7 mouse cellular contexts compared by ENCODE assay signal in genomic region chr2:85098824-85099511, GRCm38 (mm10). TPM values are rescaled to one million over a fixed set of nuclear protein-coding genes. Genes with fewer than 3 reads are reported as not detected.
DNase-seq lines count a peak whose midpoint lies in the region.

No protein-coding gene starts in this region.

- intact Hi-C loops in left cerebral cortex, postnatal 25 days (cut with DNase I) = no loop called here

- DNase-seq in adrenal gland, postnatal 10 days = peak; percentile 71
- peak; percentile 79 for DNase-seq in gastrocnemius, postnatal 25 days
- peak; percentile 67 to 70 for DNase-seq in kidney, adult 8-10 months
- DNase-seq in lung, postnatal 25 days (ENCODE audit: low spot score) = peak; percentile 94
- DNase-seq in left cerebral cortex, postnatal 25 days (ENCODE audit: low spot score in 2 of 2) = no peak
- DNase-seq in layer of hippocampus, adult 18-20 months (ENCODE audit: low spot score in 2 of 2) = no peak
- DNase-seq in c-Kit-positive CD71-positive TER-119-positive erythroid progenitor cells, embryonic 14.5 days (ENCODE audit: low spot score) = no peak

RNA-seq across cellular contexts. Expression of gene Aplnr, which starts 37.1 kb away (rescaled TPM):
- total RNA-seq in adrenal gland, postnatal 10 days (2021) = 100 to 1,000 TPM in 1 of 2 experiments, 10 to 100 TPM in 1; 77.0 to 167 TPM
- total RNA-seq in gastrocnemius, postnatal 25 days (2021) = 10 to 100 TPM; 13.7 to 16.9 TPM
- total RNA-seq in left cerebral cortex, postnatal 25 days (2021) = 1 to 10 TPM; 1.9 to 2.0 TPM
- total RNA-seq in layer of hippocampus, adult 18-20 months (2021) = under 1 TPM; 0.23 to 0.30 TPM

RNA-seq across cellular contexts. Expression of gene Tnks1bp1, which starts 51.1 kb away (rescaled TPM):
- total RNA-seq in adrenal gland, postnatal 10 days (2021) = 100 to 1,000 TPM; 102 to 111 TPM
- total RNA-seq in gastrocnemius, postnatal 25 days (2021) = 10 to 100 TPM; 26.0 to 29.1 TPM
- total RNA-seq in left cerebral cortex, postnatal 25 days (2021) = 100 to 1,000 TPM; 112 to 123 TPM
- 100 to 1,000 TPM; 175 to 194 TPM for total RNA-seq in layer of hippocampus, adult 18-20 months (2021)

Comparison
In these comparisons a context has a peak if more than half of its experiments do, and no peak if none do; other contexts are left out.
1. DNase-seq: peak in adrenal gland, postnatal 10 days (single experiment), gastrocnemius, postnatal 25 days (single experiment), kidney, adult 8-10 months (2 of 2) and lung, postnatal 25 days (single experiment); none in left cerebral cortex, postnatal 25 days (0 of 2), layer of hippocampus, adult 18-20 months (0 of 2) and c-Kit-positive CD71-positive TER-119-positive erythroid progenitor cells, embryonic 14.5 days (single experiment).
2. RNA of gene Aplnr, which starts 37.1 kb away (total RNA-seq): 77.0 to 167 TPM in adrenal gland, postnatal 10 days and 13.7 to 16.9 TPM in gastrocnemius, postnatal 25 days; 1.9 to 2.0 TPM in left cerebral cortex, postnatal 25 days and 0.23 to 0.30 TPM in layer of hippocampus, adult 18-20 months; every median in the first group is over 4 times any median in the second.